Comparison of ENCODE assay signal across 8 mouse cellular contexts in genomic region chr2:163300069-163301060, GRCm38 (mm10).
DNase-seq lines count a peak whose midpoint lies in the region; ATAC-seq and TF ChIP-seq lines count a peak whose summit lies in the region.

No protein-coding gene starts in this region.

- 59% methylated on average over 14 of the region's 14 CpGs for WGBS in liver, adult 2 months
- WGBS in hindbrain, embryonic 16.5 days = 22% methylated on average over 14 of the region's 14 CpGs
- WGBS in neural tube, embryonic 12.5 days = 34% methylated on average over 14 of the region's 14 CpGs

- no peak for TF ChIP-seq CTCF in liver, adult 2 months (IDR thresholded peaks at IDR 0.05; ENCODE audit: low read depth, low read length)

- DNase-seq in adrenal gland, postnatal 10 days = peak; percentile 37
- DNase-seq in adrenal gland, adult 8-10 months = no peak
- DNase-seq in liver, adult 2 months (ENCODE audit: extremely low read depth, low read depth, low spot score) = peak; percentile 68
- DNase-seq in liver = no peak
- DNase-seq in cerebellum, adult 8-10 months = no peak

- H3K9ac ChIP-seq in liver, adult 2 months (ENCODE audit: low read depth, low read length) = no peak overlapping the region
- H3K9ac ChIP-seq in hindbrain, embryonic 16.5 days (ENCODE audit: low read depth, low read length) = no peak overlapping the region
- H3K9ac ChIP-seq in neural tube, embryonic 12.5 days = no peak overlapping the region

- H3K4me2 ChIP-seq in hindbrain, embryonic 16.5 days (ENCODE audit: low read length) = no peak overlapping the region
- H3K4me2 ChIP-seq in neural tube, embryonic 12.5 days (replicated peaks) = no peak overlapping the region

- peaks cover 16% of the 10 kb centered on the region for H3K4me1 ChIP-seq in liver, adult 2 months (ENCODE audit: control insufficient read depth, insufficient read depth, low read length)
- peaks cover 45% of the 10 kb centered on the region for H3K4me1 ChIP-seq in hindbrain, embryonic 16.5 days (ENCODE audit: control insufficient read depth, insufficient read depth, low read depth, low read length)
- peaks cover 43% of the 10 kb centered on the region for H3K4me1 ChIP-seq in neural tube, embryonic 12.5 days

- no peaks in the 10 kb centered on the region for H3K9me3 ChIP-seq in hindbrain, embryonic 16.5 days (ENCODE audit: control insufficient read depth, low read length)
- H3K9me3 ChIP-seq in neural tube, embryonic 12.5 days = no peaks in the 10 kb centered on the region

- H3K27me3 ChIP-seq in liver, adult 2 months (ENCODE audit: control insufficient read depth, insufficient read depth, low read length) = no peaks in the 10 kb centered on the region
- peaks cover 10% of the 10 kb centered on the region for H3K27me3 ChIP-seq in hindbrain, embryonic 16.5 days (replicated peaks; ENCODE audit: control insufficient read depth, insufficient read depth, low read length)
- H3K27me3 ChIP-seq in neural tube, embryonic 12.5 days (replicated peaks) = peaks cover 44% of the 10 kb centered on the region

- peak; percentile 65 for ATAC-seq in hindbrain, embryonic 16.5 days
- 0 out of 2 replicates have a peak, but pooled peaks have one; percentile 13 for ATAC-seq in neural tube, embryonic 12.5 days (ENCODE audit: low FRiP score, low read depth)
- no peak for ATAC-seq in CD4-positive, CD25-positive, alpha-beta regulatory T cell, adult 4 months

- no peak for TF ChIP-seq POLR2A in liver, adult 2 months (IDR thresholded peaks at IDR 0.05; ENCODE audit: extremely low read depth, insufficient read depth, low read length)

- H3K79me2 ChIP-seq in liver, adult 2 months (ENCODE audit: control insufficient read depth, insufficient read depth, low read length) = no peaks in the 10 kb centered on the region

- no peak overlapping the region for H3K4me3 ChIP-seq in liver, adult 2 months (ENCODE audit: insufficient read depth, low read depth, low read length)
- H3K4me3 ChIP-seq in hindbrain, embryonic 16.5 days (ENCODE audit: low read length) = no peak overlapping the region
- no peak overlapping the region for H3K4me3 ChIP-seq in neural tube, embryonic 12.5 days

- no peaks in the 10 kb centered on the region for H3K36me3 ChIP-seq in liver, adult 2 months (ENCODE audit: control insufficient read depth, insufficient read depth, low read length)
- H3K36me3 ChIP-seq in hindbrain, embryonic 16.5 days (ENCODE audit: control insufficient read depth, insufficient read depth, low read length) = no peaks in the 10 kb centered on the region
- no peaks in the 10 kb centered on the region for H3K36me3 ChIP-seq in neural tube, embryonic 12.5 days

- peak overlapping the region; percentile 31 for H3K27ac ChIP-seq in liver, adult 2 months (replicated peaks; ENCODE audit: insufficient read depth, low read depth, low read length)
- H3K27ac ChIP-seq in hindbrain, embryonic 16.5 days (ENCODE audit: low read depth, low read length) = peak overlapping the region; percentile 57
- H3K27ac ChIP-seq in neural tube, embryonic 12.5 days = no peak overlapping the region

Comparison
In these comparisons a context has a peak if more than half of its experiments do, and no peak if none do; other contexts are left out.
1. DNase-seq: peak in adrenal gland, postnatal 10 days (single experiment) and liver, adult 2 months (single experiment); none in adrenal gland, adult 8-10 months (single experiment), liver (single experiment) and cerebellum, adult 8-10 months (single experiment).